Mouse (Mus musculus) neural tube, embryonic 11.5 days (tissue): ENCODE measurements around the gene Sprn. TPM values are rescaled to one million over a fixed set of nuclear protein-coding genes. Genes with fewer than 3 reads are reported as not detected.
"Not testable (repeated sequence)": the region's sequence is repeated elsewhere in the genome, so short reads cannot be mapped to it uniquely, and the experiment has no call there.

Source experiments
- ATAC-seq: fragments of 200-750 bp; cut with Nextera tagmentation; 2 replicates; pipeline ENCODE4 v1.8.0; 2017; ENCODE audit warnings: moderate number of reproducible peaks, mild to moderate bottlenecking, moderate TSS enrichment, moderate library complexity; ENCODE audit not compliant: insufficient read depth, low FRiP score, low TSS enrichment
- DNase-seq: peaks from one replicate; pipeline ENCODE4 v3.0.0-alpha.2; 2015; ENCODE audit warnings: low spot score
- H3K27ac ChIP-seq: fragments of 300-500 bp; sonication (generic); 2 replicates; pipeline ENCODE4 v1.5.1; 2014; ENCODE audit warnings: low read depth, mild to moderate bottlenecking, low read length
- H3K27me3 ChIP-seq: fragments of 300-500 bp; sonication (generic); 2 replicates; pipeline ENCODE4 v1.6.1; 2014; ENCODE audit warnings: mild to moderate bottlenecking, low read length, mixed read lengths; ENCODE audit not compliant: control insufficient read depth, insufficient read depth
- H3K36me3 ChIP-seq: fragments of 300-500 bp; sonication (generic); 2 replicates; pipeline ENCODE4 v1.6.1; 2014; ENCODE audit warnings: mild to moderate bottlenecking, low read length, moderate library complexity, mixed read lengths; ENCODE audit not compliant: control insufficient read depth, insufficient read depth
- H3K4me1 ChIP-seq: fragments of 300-500 bp; sonication (generic); 2 replicates; pipeline ENCODE4 v1.6.1; 2014; ENCODE audit warnings: low read length, mixed read lengths; ENCODE audit not compliant: control insufficient read depth, insufficient read depth
- H3K4me2 ChIP-seq: fragments of 300-500 bp; sonication (generic); 2 replicates; pipeline ENCODE4 v1.6.1; 2014; ENCODE audit warnings: low read depth, mild to moderate bottlenecking, moderate library complexity
- H3K4me3 ChIP-seq: fragments of 300-500 bp; sonication (generic); 2 replicates; pipeline ENCODE4 v1.5.1; 2014; ENCODE audit warnings: low read depth, low read length
- H3K9ac ChIP-seq: fragments of 300-500 bp; sonication (generic); 2 replicates; pipeline ENCODE4 v1.6.1; 2014; ENCODE audit warnings: mild to moderate bottlenecking, low read length
- H3K9me3 ChIP-seq: fragments of 300-500 bp; sonication (generic); 2 replicates; pipeline ENCODE4 v1.6.1; 2016; ENCODE audit warnings: low read length; ENCODE audit not compliant: control insufficient read depth
- WGBS: fragments of 180-500 bp; shearing (Covaris S2); extraction: QIAGEN DNeasy Blood & Tissue Kit; methylation state at CpG from one replicate; pipeline ENCODE4 v1.1.7; 2014; 5-methylcytosine and 5-hydroxymethylcytosine counted together
- polyA plus RNA-seq: library from polyadenylated mRNA; unstranded; fragments of >200 nt; fragmentation: Nextera tagmentation; extraction: Ambion mirVana; gene quantifications from 2 replicates; pipeline ENCODE4 v1.2.1, GENCODE M21; 2014

The Sprn gene
- polyA plus RNA-seq, 1 experiment from 2014 or later, result 1.2 TPM

DNA sequence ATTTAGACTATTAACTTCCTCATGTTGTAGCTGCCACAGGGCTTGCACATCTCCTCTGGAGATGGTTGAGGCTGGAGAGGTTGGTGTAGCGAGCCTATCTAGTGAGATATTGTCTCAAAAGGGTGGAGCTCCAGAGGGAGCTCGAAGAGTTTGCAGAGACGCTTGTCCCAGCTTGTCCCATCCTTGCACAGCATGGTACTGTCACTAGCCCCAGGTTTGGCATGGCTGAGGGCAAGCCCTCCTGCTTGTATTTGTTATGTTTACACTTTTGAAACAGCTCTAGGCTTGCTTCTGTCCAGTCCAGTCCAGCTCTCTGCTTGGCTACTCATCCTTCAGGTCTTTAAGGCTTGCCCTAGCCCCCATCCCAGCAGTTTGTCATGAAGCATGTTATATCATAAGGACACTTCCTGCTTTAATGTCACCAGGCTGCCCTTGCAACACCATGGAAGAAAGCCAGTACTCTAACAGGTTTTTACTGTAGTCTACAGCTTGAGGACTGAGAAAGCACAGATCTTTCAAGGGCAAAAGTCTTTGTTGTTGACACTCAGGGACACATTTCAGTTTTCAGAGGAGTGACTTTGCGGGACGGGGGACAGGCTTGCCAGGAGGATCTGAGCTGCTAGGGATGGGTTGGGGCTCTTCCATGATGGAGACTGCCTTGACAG, 19.4 kb downstream of the Sprn start:
- no peaks in the 10 kb centered on the region for H3K27me3 ChIP-seq
- no peak for ATAC-seq
- no peaks in the 10 kb centered on the region for H3K36me3 ChIP-seq
- no peak overlapping the region for H3K4me3 ChIP-seq
- 0 out of 2 replicates have a peak, but pooled peaks cover 5% of the 10 kb centered on the region for H3K4me1 ChIP-seq
- WGBS, result 91% methylated on average over 5 of the region's 5 CpGs
- no peak overlapping the region for H3K4me2 ChIP-seq
- no peak overlapping the region for H3K27ac ChIP-seq
- no peak overlapping the region for H3K9ac ChIP-seq
- no peaks in the 10 kb centered on the region for H3K9me3 ChIP-seq
- DNase-seq, result no peak

DNA sequence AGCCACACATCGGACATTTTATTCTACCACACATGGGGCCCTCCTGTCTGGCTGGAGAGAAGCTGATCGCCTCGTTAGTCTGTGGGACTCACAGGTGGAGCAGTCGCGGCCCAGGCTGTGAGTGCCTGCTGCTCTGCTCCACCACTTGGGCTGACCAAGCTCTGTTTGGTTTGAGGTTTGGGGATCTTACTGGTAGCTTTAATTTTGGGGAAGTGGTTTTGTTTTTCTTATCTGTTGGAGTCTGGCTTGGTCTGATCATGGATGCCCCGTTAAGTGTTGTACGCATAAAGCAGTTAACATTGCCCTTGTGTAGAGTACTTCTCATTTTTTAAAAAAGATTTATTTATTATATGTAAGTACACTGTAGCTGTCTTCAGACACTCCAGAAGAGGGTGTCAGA, 20.6 kb downstream of the Sprn start:
- H3K9ac ChIP-seq, H3K27me3 ChIP-seq, H3K4me1 ChIP-seq, H3K27ac ChIP-seq, H3K36me3 ChIP-seq, DNase-seq, H3K4me3 ChIP-seq, ATAC-seq, H3K9me3 ChIP-seq, H3K4me2 ChIP-seq: not testable (repeated sequence)
- WGBS, result 95% methylated on average over 6 of the region's 7 CpGs

DNA sequence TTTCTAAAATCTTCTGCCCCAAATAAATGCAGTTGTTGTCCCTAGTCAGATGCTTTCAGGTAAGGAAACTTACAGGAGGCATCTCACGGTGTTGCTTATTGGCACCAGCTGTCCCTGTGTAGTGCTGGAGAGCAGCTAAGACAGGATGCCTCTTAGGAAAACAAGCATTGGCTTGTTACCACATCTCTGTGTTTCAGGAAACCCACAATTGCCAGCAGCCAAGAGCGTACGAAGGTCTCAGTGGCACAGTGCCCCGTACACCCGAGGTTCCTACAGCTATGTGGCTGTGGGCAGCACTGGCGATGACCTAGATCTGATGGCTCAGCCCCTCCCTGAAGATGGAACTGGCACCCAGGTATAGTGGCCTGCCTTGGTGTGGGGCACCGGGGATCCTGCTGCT, 22.5 kb downstream of the Sprn start:
- H3K36me3 ChIP-seq, H3K4me2 ChIP-seq, H3K4me3 ChIP-seq, H3K4me1 ChIP-seq, H3K9me3 ChIP-seq, DNase-seq, H3K27ac ChIP-seq, H3K9ac ChIP-seq, H3K27me3 ChIP-seq, ATAC-seq: not testable (repeated sequence)
- WGBS, result 91% methylated on average over 6 of the region's 7 CpGs

GRCm38 (mm10) chr7:140127911-140128310, 26.8 kb downstream of the Sprn start:
- Histone ChIP-seq H3K27ac (no peak overlapping the region), H3K4me2 (no peak overlapping the region), H3K9me3 (no peaks in the 10 kb centered on the region), H3K9ac (no peak overlapping the region), H3K4me1 (no peaks in the 10 kb centered on the region), H3K27me3 (no peaks in the 10 kb centered on the region), H3K36me3 (no peaks in the 10 kb centered on the region), H3K4me3 (no peak overlapping the region)
- DNase-seq (no peak), ATAC-seq (no peak)
- WGBS, result 91% methylated on average over 2 of the region's 2 CpGs

- H3K4me3 ChIP-seq, result no peak overlapping the region
- DNase-seq (no peak), ATAC-seq (no peak)
- H3K9me3 ChIP-seq, result no peaks in the 10 kb centered on the region
- H3K27ac ChIP-seq, result no peak overlapping the region
- H3K4me1 ChIP-seq, result no peaks in the 10 kb centered on the region
- H3K36me3 ChIP-seq, result no peaks in the 10 kb centered on the region
- 90% methylated on average over 3 of the region's 3 CpGs for WGBS
- H3K27me3 ChIP-seq, result no peaks in the 10 kb centered on the region
- no peak overlapping the region for H3K9ac ChIP-seq
- H3K4me2 ChIP-seq, result no peak overlapping the region
Observed at GRCm38 (mm10) chr7:140126934-140127333, 27.7 kb downstream of the Sprn start.

DNA sequence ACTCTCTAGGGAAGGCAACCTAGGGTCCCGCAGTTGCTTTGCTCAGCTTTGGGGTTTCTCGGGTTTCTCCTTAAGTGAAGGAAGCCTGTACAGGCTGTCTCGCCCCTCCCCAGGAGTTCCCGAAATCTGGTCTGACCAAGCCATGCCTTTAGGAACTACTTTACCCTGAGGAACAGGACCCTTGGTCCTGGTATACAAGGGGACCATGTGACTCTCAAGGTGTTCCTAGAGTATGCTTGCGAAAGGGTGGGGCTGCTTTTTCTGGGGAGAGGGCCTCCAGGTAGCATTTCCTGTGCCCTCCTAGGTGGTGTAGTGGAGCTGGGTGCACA, 28.7 kb downstream of the Sprn start:
- no peaks in the 10 kb centered on the region for H3K36me3 ChIP-seq
- peak overlapping the region; percentile 69 for H3K4me3 ChIP-seq
- no peak for DNase-seq
- H3K9ac ChIP-seq, result peak overlapping the region; percentile 76
- no peaks in the 10 kb centered on the region for H3K27me3 ChIP-seq
- ATAC-seq, result peak; percentile 14; the same call in 1 of the 2 replicates
- no peak overlapping the region for H3K27ac ChIP-seq
- H3K4me1 ChIP-seq, result no peaks in the 10 kb centered on the region
- 13% methylated on average over 5 of the region's 5 CpGs for WGBS
- H3K9me3 ChIP-seq, result no peaks in the 10 kb centered on the region
- H3K4me2 ChIP-seq, result peak overlapping the region; percentile 76

DNA sequence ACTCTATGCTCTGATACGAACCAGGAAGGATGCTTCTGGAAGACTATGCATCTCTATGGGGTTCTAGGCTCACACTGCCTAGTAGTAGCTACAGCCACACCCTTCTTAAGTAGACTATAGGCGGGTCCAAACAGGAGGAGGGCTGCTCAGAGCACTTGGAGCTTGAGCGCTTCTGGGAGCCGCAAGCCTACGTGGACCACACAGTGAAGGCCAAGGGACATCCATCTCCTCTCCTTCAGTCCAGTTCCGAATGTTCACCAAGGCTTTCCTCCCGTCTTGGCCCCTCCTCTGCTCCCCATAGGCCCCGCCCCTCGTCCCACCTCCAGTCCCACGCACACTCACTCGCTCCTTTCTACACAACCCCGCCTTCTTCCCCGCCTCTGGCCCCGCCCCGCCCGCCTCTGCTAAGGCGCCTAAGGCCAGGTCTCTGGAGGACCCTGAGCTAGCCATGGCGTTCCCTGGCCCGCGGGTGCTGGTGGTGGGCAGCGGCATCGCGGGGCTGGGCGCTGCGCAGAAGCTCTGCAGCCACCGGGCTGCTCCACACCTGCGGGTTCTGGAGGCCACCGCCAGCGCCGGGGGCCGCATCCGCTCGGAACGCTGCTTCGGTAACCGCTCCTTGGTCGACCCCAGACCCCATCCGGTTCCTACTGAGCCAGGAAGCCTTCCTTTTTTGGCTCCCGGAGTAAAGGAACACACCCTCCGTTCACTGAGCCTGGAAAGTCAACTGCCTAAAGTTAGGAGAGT, 29.2 kb downstream of the Sprn start:
- H3K36me3 ChIP-seq, result no peaks in the 10 kb centered on the region
- peak overlapping the region; percentile 76 for H3K4me2 ChIP-seq
- WGBS, result 1% methylated on average over 40 of the region's 40 CpGs
- H3K4me1 ChIP-seq, result no peaks in the 10 kb centered on the region
- H3K9ac ChIP-seq, result peak overlapping the region; percentile 76
- H3K27me3 ChIP-seq, result no peaks in the 10 kb centered on the region
- peak; percentile 93 for DNase-seq
- ATAC-seq, result peak; percentile 95
- H3K27ac ChIP-seq, result no peak overlapping the region
- peak overlapping the region; percentile 69 for H3K4me3 ChIP-seq
- H3K9me3 ChIP-seq, result no peaks in the 10 kb centered on the region

DNA sequence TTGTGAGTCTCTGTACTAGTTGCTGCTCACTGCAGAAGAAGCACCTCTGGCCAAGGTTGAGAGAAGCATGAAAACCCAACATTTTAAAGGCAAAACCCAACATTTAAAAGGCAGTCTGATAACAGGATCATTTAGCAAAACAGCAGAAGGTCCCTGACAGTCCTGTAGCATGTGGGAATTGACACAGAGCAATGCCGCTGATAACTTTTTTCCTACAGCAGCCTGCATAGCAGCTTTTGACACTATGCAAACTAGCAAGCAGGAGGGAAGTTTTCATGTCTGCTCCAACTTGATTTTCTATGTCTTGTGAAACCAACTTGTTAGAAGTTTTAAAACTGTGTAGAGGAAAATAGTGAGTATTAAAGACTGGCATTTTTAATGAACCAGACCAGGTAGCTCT, 30.3 kb downstream of the Sprn start:
- Histone ChIP-seq H3K27me3 (no peaks in the 10 kb centered on the region), H3K9ac (no peak overlapping the region), H3K27ac (no peak overlapping the region), H3K4me3 (no peak overlapping the region), H3K4me2 (no peak overlapping the region), H3K36me3 (no peaks in the 10 kb centered on the region), H3K4me1 (no peaks in the 10 kb centered on the region), H3K9me3 (no peaks in the 10 kb centered on the region)
- no peak for DNase-seq
- ATAC-seq, result no peak
- WGBS, result 92% methylated on average over 1 of the region's 1 CpGs

- Histone ChIP-seq H3K9ac (no peak overlapping the region), H3K27ac (no peak overlapping the region), H3K4me3 (no peak overlapping the region), H3K4me2 (no peak overlapping the region), H3K4me1 (no peaks in the 10 kb centered on the region), H3K27me3 (no peaks in the 10 kb centered on the region), H3K36me3 (no peaks in the 10 kb centered on the region), H3K9me3 (no peaks in the 10 kb centered on the region)
- WGBS, result 41% methylated on average over 4 of the region's 4 CpGs
- ATAC-seq, result no peak
- DNase-seq, result no peak
Observed at GRCm38 (mm10) chr7:140122765-140123164, 31.9 kb downstream of the Sprn start.
